Mouse (Mus musculus) cerebellum, adult (tissue): ENCODE measurements at regions not wholly inside any gene's neighbourhood (a gene's known extent, or its start where the extent isn't known, plus 50 kb on each side); places are given as distances from the start of the nearest gene placed in this dataset.
A peak's percentile ranks its signal among the peaks of the same experiment; 100 is the strongest.

Experiments
- ATAC-seq: cut with Nextera tagmentation; 2 replicates; pipeline ENCODE4 v1.9.2; 2017; ENCODE audit warnings: mild to moderate bottlenecking, moderate library complexity, mixed read lengths; ENCODE audit not compliant: insufficient number of reproducible peaks, low FRiP score, low TSS enrichment

- ATAC-seq: peak; percentile 76
These were observed 247.2 kb upstream of the Gm26657 start for GRCm38 (mm10) chr4:56492537-56493221.

GRCm38 (mm10) chr4:56489361-56489760 lies 250.5 kb upstream of the Gm26657 start:
- no peak for ATAC-seq

DNA sequence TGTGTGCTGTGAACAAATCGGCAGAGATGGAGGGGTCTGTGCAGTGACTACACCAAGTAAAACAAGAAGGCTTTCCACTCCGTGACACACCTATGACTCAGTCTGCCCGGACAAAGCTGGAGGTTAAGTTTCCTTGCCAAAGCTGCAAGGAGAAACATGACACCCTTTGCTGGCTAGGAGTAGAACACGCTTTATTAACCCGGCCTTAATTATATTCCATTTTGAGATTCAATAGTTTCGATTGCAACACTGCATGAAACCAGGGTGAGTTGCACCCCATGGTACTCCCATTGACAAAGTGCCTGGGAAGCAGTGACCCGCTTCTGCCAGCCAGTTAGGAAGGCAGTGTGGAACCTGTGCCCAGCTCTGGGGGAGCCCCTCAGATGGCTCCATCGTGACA lies 256.2 kb upstream of the Gm26657 start:
- no peak for ATAC-seq

GRCm38 (mm10) chr4:56456788-56457187 lies 283.1 kb upstream of the Gm26657 start:
- no peak for ATAC-seq

DNA sequence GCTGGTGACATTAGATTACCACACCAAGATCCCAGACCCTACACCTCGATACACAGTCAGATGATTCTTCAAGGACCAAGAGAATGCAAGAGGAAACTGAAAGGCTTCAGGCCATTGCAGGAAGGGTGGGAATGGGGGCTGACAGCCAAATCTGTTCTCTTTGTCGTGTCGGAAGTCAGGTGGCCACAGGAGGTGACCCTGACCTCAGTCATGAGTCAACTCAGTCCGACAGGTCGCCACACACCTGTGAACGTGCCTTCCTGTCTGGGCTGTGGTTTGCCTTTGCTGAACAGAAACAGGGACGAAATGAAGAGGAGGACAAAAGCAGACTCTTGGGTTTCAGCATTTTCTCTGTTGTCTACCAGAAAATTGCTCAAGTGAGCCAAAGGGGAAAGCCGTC lies 318.3 kb upstream of the Gm26657 start:
- ATAC-seq: no peak

DNA sequence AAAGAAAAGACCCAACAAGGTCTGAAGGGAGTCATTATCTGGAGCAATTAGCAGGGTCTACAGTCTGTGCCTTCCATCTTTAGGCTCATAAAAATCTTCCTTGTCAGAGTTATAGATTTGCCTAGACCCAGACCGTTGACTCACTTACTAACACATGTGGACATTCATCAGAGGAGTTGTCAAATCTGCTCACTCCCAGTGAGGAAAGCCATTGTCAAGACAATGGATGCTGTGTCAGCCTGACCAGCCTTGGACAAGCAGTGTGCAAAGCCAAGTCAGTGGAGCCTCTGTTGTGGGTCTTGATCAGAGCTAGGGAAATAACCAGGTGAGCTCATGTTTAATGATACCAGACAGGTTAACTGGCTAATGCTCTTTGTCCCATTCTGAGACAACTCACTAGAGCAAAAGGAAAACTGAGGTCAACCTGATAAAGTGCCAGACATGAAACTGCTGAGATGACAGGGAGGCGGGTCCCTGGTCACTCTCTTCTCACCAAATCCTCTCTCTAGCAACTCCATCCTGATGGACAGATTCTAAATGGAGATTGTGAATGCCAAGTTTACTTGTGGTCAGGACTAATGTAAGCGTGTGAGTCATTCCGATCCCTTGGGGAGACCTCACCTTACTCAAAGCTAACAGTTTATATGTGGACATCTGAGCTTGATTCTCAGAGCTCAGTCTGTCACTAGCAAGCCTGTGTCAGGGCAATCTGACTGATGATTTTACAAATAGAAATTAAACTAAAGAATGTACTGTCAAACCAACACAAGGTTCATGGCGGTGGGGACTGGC lies 320.6 kb upstream of the Gm26657 start:
- no peak for ATAC-seq

DNA sequence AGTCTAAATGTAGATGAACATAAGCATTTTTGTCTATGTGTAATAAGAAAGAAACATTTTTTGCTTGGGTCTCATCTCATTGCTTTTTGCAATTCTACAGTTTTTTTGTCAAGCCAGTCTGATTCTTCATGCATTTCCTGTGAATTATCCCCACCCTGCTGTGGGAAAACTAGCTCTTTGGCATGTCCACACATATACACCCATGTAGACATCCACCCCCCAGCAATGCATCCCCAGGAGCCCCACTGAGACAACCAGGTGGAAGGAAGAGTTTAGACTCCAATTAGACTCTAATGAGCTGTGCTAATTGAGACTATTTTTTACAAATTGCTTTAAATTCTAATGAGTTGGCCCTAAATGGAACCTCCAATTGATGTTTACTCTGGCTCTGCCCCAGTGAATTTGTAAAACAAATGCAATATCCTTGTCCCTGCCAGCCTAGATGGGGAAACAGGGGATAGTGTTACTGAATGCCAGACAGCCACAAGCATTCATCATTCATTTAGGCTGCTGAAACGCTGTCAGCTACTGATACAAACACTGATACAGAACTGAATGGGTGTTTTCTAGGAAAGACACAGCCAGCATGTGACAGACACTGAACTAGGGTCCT lies 328.7 kb upstream of the Gm26657 start:
- no peak for ATAC-seq

DNA sequence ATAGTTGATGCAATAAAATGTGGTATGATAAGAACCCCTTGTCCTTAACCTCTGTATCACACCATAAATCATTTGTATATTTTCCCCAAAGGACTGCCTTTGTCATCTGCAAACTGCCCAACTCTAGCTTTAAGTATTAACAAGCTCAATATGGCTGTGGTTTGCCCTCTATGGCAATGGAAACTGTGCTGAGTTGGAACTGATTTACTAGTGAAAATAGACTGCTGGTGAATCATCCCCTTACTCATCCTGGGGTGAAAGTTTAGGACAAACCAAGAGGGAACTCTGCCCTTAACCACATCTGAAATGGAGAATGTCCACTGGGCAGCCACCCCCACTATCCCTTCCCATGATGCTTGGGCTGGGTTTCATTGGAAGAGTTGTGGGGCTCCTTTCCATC lies 346.1 kb upstream of the Gm26657 start:
- ATAC-seq: no peak

- no peak for ATAC-seq
These were observed 352.8 kb upstream of the Gm26657 start for GRCm38 (mm10) chr4:56387051-56387450.

DNA sequence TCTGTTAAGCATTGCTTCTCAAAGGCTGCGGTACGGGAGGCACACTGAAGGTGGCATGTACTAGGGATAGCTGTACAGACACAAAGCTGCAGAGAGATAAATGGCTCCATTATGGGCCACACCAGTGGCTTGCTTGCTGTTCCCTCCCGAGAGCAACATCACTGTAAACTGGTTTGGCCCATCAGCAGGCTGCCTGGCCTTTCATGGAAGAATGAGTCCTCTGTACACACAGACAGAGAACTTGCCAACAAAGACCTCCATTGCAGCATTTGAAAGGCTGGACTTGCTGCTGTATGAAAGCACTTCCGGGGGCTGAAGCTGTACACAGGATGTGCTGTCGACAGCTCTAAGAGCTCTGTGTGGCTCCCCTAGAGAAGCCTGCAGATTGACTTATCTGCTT lies 364.1 kb upstream of the Gm26657 start:
- no peak for ATAC-seq

DNA sequence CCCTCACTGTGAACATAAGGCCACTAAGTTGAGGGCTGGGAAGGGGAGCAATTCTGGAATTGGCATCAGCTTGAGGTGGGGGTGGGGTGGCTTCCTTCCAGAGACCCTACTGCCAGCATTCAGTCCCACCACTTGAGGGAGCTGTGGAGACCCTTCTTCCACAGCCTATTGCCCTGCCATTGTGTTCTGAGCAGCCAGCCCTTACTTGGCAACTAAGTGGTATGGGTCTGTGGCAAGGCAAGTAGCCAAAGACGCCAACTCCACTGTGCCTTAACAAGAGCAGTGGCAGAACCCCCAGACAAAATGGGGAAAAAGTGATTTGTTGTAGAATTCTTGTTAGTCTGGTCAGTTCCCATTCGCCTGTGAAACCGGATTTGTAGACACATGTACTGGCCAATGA lies 365.4 kb upstream of the Gm26657 start:
- no peak for ATAC-seq

- no peak for ATAC-seq
These were observed 366.1 kb upstream of the Gm26657 start for GRCm38 (mm10) chr4:56373746-56374145.

DNA sequence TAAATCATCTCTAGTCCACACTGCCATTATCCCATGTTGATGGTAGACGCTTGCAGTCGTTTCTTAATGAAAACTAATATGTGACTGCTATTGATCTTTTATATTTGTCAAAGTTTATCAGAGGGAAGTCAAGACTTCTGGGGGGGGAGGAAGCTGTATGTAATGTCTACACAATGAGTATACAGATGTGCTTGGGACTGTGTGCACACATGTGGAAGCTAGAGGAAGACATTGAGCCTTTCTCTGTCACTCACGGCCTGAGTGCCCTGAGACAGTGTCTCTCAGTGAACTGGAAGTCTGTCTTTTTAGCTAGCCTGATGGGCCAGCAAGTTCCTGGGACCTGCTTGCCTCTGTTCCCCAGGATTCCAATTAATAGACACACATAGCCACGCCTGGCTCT lies 366.7 kb upstream of the Gm26657 start:
- no peak for ATAC-seq

DNA sequence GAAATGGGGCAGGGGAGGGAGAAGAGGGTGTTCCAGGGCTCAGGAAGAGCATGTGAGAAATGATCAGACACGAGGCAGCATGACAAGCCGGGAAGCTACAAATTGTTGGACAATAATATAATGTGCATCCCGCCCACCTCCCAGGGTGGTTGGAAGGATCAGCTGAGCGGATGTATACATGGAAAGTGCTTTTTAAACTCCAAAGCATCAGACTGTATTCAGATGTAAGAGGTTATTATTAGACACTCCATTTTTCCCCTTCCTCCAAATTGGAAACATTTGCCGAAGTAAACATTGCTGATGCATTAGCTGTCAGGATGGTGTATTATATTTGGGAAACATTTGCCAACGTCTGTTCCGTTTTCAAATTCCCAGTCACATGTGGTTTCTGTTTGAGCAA lies 367.2 kb upstream of the Gm26657 start:
- ATAC-seq: no peak

DNA sequence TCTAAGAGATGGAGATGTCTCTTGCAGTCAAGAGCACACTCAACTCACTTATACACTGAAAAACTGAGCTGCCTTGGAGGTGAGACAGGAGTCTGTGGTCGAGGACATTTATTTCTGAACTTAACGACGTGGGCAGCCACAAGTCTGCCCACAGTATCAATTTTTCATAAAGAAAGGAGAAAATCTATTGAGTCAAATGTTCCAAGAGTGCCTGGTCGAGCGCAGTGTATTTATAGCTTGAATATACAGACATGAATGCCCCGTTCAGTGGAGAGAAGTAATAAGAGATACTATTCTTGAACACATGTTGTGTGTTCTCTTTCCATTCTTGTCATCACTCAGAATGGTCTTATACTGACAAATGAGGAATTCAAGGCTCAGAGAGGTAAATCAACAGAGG lies 375.3 kb upstream of the Gm26657 start:
- no peak for ATAC-seq

- no peak for ATAC-seq
These were observed 377.7 kb upstream of the Gm26657 start for GRCm38 (mm10) chr4:56362121-56362520.

- no peak for ATAC-seq
These were observed 390.7 kb upstream of the Gm26657 start for GRCm38 (mm10) chr4:56349216-56349615.

DNA sequence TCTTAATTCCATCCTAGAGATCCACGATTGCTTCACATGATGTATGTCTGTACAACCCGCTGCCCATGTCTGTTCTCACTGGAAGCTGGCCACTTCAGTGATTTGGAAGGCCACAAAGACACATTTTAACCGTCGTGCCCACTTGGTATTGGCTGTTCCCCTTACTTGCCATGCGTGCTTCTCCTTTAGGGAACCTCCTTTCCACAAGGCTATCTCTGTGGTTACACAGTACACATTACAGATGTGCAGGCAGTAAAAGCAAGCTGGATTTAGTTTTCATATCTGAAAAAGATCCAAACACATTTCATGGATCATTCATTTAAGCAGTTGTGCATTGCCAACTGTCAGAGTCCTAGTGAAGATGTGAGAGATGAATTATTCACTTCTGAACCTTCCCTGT lies 414.7 kb upstream of the Gm26657 start:
- ATAC-seq: no peak

DNA sequence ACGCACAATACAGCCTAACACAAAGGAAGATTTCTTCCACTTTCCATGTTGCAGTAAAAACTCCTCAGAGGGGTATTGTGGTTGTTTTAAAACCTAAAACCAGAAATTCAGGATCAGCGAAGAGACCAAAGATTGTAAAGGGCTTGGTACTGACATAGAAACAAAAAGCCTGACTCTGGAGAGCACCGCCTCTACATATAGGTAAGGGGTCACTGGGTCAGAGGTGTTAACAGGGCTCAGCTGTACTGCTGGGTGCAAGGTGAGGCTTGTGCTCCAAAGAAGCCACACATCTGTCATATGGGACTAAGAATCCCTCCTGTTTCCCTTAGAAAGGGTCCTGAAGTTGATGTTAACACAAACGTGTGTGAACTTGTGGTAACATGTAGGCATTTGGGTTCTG lies 420.7 kb upstream of the Gm26657 start:
- no peak for ATAC-seq

GRCm38 (mm10) chr4:56305664-56306330 lies 434.1 kb upstream of the Gm26657 start:
- ATAC-seq: no peak

- no peak for ATAC-seq
These were observed 435.6 kb upstream of the Gm26657 start for GRCm38 (mm10) chr4:56304275-56304674.
